Mouse (Mus musculus) limb, embryonic 12.5 days (tissue): Measurements from ENCODE around the gene Bcap31. TPM values are rescaled to one million over a fixed set of nuclear protein-coding genes. Genes with fewer than 3 reads are reported as not detected.

Source experiments
- ATAC-seq: fragments of 200-750 bp; cut with Nextera tagmentation; 2 replicates; pipeline ENCODE4 v1.8.0; 2017; ENCODE audit warnings: low read depth, moderate TSS enrichment; ENCODE audit not compliant: insufficient number of reproducible peaks, insufficient read depth, low FRiP score, low TSS enrichment
- H3K27ac ChIP-seq: fragments of 300-500 bp; sonication (generic); 2 replicates; pipeline ENCODE4 v1.5.1; 2016; ENCODE audit warnings: mild to moderate bottlenecking, moderate library complexity
- H3K27me3 ChIP-seq: fragments of 300-500 bp; sonication (generic); 2 replicates; pipeline ENCODE4 v1.6.1; 2016; ENCODE audit warnings: mild to moderate bottlenecking, moderate library complexity
- H3K36me3 ChIP-seq: fragments of 300-500 bp; sonication (generic); 2 replicates; pipeline ENCODE4 v1.6.1; 2016; ENCODE audit warnings: mild to moderate bottlenecking, moderate library complexity
- H3K4me1 ChIP-seq: fragments of 300-500 bp; sonication (generic); replicated peaks from 2 replicates; pipeline ENCODE4 v1.6.1; 2016
- H3K4me2 ChIP-seq: fragments of 300-500 bp; sonication (generic); 2 replicates; pipeline ENCODE4 v1.6.1; 2016; ENCODE audit warnings: mild to moderate bottlenecking, moderate library complexity
- H3K4me3 ChIP-seq: fragments of 300-500 bp; sonication (generic); replicated peaks from 2 replicates; pipeline ENCODE4 v1.5.1; 2016; ENCODE audit warnings: mild to moderate bottlenecking
- H3K9ac ChIP-seq: fragments of 300-500 bp; sonication (generic); replicated peaks from 2 replicates; pipeline ENCODE4 v1.6.1; 2016; ENCODE audit warnings: mild to moderate bottlenecking, moderate library complexity
- H3K9me3 ChIP-seq: fragments of 300-500 bp; sonication (generic); 2 replicates; pipeline ENCODE4 v1.6.1; 2016; ENCODE audit warnings: mild to moderate bottlenecking, moderate library complexity
- WGBS: fragments of 180-500 bp; shearing (Covaris S2); methylation state at CpG from one replicate; pipeline ENCODE4 v1.1.7; 2016; 5-methylcytosine and 5-hydroxymethylcytosine counted together
- polyA plus RNA-seq: library from polyadenylated mRNA; unstranded; fragments of >200 nt; fragmentation: Nextera tagmentation; extraction: Ambion mirVana; gene quantifications from 2 replicates; pipeline ENCODE4 v1.2.1, GENCODE M21; 2016

Gene Bcap31
- polyA plus RNA-seq, 1 experiment from 2014 or later, result 154 TPM

DNA sequence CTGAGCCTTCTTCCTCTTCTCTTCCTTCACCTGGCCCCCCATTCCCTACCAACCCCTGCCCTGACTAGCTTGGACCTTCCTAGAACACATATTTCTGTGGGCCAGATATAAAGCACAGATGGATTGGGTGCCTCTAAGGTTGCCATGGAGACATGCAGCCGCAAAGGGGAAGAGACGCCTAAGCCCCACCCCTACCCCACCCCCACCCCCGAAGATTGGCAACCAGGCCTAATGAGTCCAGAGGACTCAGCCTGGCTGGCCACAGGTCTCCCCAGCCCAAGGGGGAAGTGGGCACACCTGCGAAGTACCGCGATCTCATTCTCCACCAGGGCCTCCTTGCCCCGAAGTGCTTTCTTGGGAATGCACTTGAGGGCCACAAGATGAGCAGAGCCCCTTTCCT is 57.6 kb downstream of the Bcap31 start:
- 0 out of 2 replicates have a peak overlapping the region, but pooled peaks have one; percentile 71 for H3K4me2 ChIP-seq
- ATAC-seq, result no peak

DNA sequence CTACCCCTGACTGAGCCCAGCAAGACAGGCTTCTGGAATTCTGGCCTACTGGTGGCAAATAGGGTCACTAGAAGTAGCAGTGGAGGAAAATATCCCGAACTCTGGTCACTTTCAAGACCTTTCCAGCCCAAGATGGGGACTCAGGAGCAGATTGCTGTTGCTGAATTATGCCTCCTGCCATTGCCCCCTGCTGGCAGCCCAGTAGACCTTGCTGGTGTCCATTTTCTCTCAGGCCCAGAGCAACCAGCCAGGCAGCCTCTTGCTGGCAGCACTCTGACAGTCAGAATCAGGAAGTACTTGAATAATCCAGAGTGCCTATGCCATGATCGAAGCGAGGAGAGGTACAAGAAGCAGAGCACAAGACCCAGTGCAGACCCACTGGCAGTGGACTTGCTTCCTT is 60.4 kb downstream of the Bcap31 start:
- Histone ChIP-seq H3K4me2 (no peak overlapping the region), H3K27ac (no peak overlapping the region), H3K36me3 (no peaks in the 10 kb centered on the region), H3K9ac (no peak overlapping the region), H3K4me1 (0 out of 2 replicates have a peak, but pooled peaks cover 4% of the 10 kb centered on the region), H3K4me3 (no peak overlapping the region), H3K9me3 (no peaks in the 10 kb centered on the region), H3K27me3 (peaks cover 22% of the 10 kb centered on the region)
- 69% methylated on average over 3 of the region's 3 CpGs for WGBS
- ATAC-seq, result no peak

More for the DNA sequence above, 57.6 kb downstream of the Bcap31 start:
- H3K4me1 ChIP-seq, result 0 out of 2 replicates have a peak, but pooled peaks cover 4% of the 10 kb centered on the region
- no peaks in the 10 kb centered on the region for H3K9me3 ChIP-seq
- peaks cover 28% of the 10 kb centered on the region for H3K27me3 ChIP-seq
- H3K27ac ChIP-seq, result no peak overlapping the region
- no peak overlapping the region for H3K9ac ChIP-seq
- H3K36me3 ChIP-seq, result no peaks in the 10 kb centered on the region
- 57% methylated on average over 7 of the region's 7 CpGs for WGBS
- H3K4me3 ChIP-seq, result no peak overlapping the region

DNA sequence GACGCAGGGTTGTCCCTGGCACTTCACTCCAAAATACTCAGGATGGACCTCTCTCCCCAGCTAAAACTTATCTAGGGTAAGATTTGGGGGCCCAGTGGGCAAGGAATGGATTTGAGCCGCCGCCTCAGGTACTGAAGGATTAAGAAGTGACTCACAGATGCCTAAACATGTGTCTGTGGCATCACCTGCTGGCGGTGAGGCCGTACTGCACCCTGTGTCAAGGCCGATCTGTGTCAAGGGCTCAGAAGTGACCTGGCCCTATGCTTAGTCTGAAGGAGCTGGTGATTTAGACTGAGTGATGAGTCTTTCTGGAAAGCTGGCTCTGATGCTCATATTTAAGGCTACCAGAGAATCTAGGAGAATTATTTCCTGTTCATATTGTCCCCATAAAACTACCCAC is 61.8 kb downstream of the Bcap31 start:
- Histone ChIP-seq H3K27ac (no peak overlapping the region), H3K27me3 (0 out of 2 replicates have a peak, but pooled peaks cover 12% of the 10 kb centered on the region), H3K4me1 (0 out of 2 replicates have a peak, but pooled peaks cover 3% of the 10 kb centered on the region), H3K4me2 (no peak overlapping the region), H3K9me3 (no peaks in the 10 kb centered on the region), H3K36me3 (no peaks in the 10 kb centered on the region), H3K9ac (no peak overlapping the region), H3K4me3 (no peak overlapping the region)
- WGBS, result 10% methylated on average over 6 of the region's 6 CpGs
- ATAC-seq, result no peak

DNA sequence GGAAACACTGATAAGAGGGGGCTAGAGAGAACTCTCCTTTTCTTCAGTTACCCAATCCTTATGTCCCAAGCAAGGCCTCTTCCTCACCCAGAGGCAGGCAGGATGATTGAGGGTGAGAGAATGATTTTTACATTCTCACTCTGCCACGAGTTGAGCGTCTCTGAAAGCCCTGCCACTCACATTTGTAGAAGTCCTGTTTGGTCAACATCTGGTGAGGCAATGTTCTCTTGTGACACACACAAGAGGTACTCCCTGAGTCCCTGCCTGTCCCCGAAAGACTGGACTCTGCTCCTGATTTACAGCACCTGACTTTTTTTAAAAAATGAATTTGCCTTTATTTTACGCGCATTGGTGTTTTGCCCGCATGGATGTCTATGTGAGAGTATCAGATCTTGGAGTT is 62.6 kb downstream of the Bcap31 start:
- no peaks in the 10 kb centered on the region for H3K9me3 ChIP-seq
- no peak overlapping the region for H3K27ac ChIP-seq
- no peak for ATAC-seq
- no peak overlapping the region for H3K9ac ChIP-seq
- 81% methylated on average over 6 of the region's 6 CpGs for WGBS
- H3K4me1 ChIP-seq, result no peaks in the 10 kb centered on the region
- no peak overlapping the region for H3K4me2 ChIP-seq
- H3K36me3 ChIP-seq, result no peaks in the 10 kb centered on the region
- 0 out of 2 replicates have a peak, but pooled peaks cover 6% of the 10 kb centered on the region for H3K27me3 ChIP-seq
- no peak overlapping the region for H3K4me3 ChIP-seq

DNA sequence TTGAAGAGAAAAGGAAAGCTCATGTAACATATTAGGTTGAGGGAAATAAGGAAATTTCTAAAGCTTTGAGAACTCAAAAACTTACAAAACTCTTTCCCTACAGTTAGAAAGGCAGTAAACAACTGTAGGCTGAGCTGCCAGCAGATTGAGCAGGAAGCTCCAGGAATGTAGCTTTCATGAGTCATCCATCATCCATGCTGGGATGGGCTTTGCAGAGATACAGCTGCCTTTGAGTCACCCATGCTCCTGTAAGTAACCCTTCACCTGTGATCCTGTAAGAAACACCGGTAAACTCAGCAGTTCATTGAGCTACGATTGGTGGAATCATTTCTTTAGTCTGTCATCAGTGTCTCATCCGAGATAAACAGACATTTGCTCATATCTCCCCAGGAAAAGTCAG is 65.1 kb downstream of the Bcap31 start:
- Histone ChIP-seq H3K36me3 (no peaks in the 10 kb centered on the region), H3K27me3 (0 out of 2 replicates have a peak, but pooled peaks cover 2% of the 10 kb centered on the region), H3K4me3 (no peak overlapping the region), H3K4me2 (no peak overlapping the region), H3K27ac (no peak overlapping the region), H3K9ac (no peak overlapping the region), H3K9me3 (no peaks in the 10 kb centered on the region), H3K4me1 (no peaks in the 10 kb centered on the region)
- 67% methylated on average over 3 of the region's 3 CpGs for WGBS
- ATAC-seq, result no peak

DNA sequence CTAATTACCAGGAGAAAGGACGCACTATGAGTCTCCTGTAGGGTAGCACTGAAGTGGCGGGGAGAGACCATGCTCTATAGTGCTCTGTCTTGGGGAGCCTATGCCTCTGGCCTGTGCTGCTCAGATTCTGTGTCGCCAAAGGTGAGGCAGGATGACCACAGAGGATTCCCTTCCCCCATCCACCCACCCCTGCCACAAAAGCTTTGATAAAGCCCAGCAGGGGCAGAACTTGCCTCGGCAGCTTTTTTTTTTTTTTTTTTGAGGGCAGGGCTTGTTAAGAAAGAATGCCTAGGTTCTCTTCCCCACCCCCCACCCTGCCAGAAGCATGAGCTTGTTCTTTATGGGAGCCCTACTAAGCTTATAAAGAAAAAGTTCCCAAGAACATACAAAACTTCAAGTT is 70.9 kb downstream of the Bcap31 start:
- no peak overlapping the region for H3K4me2 ChIP-seq
- H3K36me3 ChIP-seq, result 0 out of 2 replicates have a peak, but pooled peaks cover 3% of the 10 kb centered on the region
- no peaks in the 10 kb centered on the region for H3K4me1 ChIP-seq
- H3K4me3 ChIP-seq, result no peak overlapping the region
- H3K27ac ChIP-seq, result no peak overlapping the region
- no peak for ATAC-seq
- WGBS, result 34% methylated on average over 4 of the region's 4 CpGs
- H3K9ac ChIP-seq, result no peak overlapping the region
- peaks cover 13% of the 10 kb centered on the region for H3K27me3 ChIP-seq
- H3K9me3 ChIP-seq, result no peaks in the 10 kb centered on the region

DNA sequence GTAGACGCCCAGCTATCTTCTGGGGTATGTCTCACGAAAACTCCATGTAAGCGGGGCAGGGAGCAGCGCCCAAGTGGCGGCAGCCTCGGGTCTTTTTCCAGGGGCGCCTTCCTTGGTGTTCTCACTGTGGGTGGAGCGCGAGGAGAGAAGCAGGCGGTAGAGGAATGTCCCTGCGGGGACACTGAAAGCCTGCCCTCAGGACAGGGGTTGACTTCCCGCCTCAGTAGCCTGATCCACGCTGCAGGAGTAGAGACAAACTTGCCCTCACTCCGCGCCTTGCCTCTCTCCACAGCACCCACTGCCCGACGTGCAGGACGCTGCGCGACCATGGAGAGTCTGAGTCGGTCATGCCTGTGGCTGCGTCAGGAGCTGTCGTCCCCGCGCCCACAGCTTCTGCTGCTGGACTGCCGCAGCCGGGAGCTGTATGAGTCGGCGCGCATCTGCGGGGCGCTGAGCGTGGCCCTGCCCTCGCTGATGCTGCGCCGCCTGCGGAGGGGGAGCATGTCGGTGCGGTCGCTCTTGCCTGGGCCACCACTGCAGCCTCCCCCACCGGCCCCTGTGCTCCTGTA is 76.0 kb downstream of the Bcap31 start:
- peaks cover 64% of the 10 kb centered on the region for H3K27me3 ChIP-seq
- H3K4me1 ChIP-seq, result peaks cover 3% of the 10 kb centered on the region; the same call in 1 of the 2 replicates
- peak overlapping the region; percentile 57 for H3K9ac ChIP-seq
- 0 out of 2 replicates have a peak, but pooled peaks cover 3% of the 10 kb centered on the region for H3K36me3 ChIP-seq
- no peaks in the 10 kb centered on the region for H3K9me3 ChIP-seq
- ATAC-seq, result no peak
- 22% methylated on average over 40 of the region's 41 CpGs for WGBS
- peak overlapping the region; percentile 62 for H3K4me2 ChIP-seq
- H3K4me3 ChIP-seq, result peak overlapping the region; percentile 42
- no peak overlapping the region for H3K27ac ChIP-seq

DNA sequence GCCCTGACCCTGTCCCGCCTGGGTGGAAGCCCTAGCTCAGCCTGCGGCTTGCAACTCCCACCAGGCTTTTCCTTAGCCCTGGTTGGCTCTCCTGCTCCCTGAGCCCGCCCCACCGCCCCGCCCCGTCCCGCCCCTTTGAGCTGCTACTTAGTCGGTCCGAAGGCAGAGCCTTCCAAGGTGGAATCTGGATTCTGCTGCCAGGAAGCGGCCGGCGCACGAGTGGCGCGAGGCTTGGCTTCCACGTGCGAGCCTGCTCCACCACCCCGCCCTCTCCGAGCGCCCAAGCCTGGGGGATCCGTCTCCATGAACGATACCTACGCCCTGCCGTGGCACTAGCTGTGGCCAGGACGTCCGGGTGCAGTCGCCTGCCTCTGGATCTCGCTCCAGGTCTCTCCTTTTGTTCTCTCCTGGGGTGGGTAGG is 76.7 kb downstream of the Bcap31 start, which contains the start of gene Dusp9:
TSS of gene Dusp9 (plus strand) at position 165 of the 421 bp plus-strand sequence.
- Histone ChIP-seq H3K9ac (peak within 1 kb of the TSS; percentile 57), H3K27ac (0 out of 2 replicates have a peak within 1 kb of the TSS, but pooled peaks have one; percentile 29), H3K4me3 (peak within 1 kb of the TSS; percentile 42), H3K4me1 (peaks cover 3% of the 10 kb centered on the region; the same call in 1 of the 2 replicates), H3K27me3 (peaks cover 72% of the 10 kb centered on the region), H3K36me3 (0 out of 2 replicates have a peak, but pooled peaks cover 3% of the 10 kb centered on the region), H3K9me3 (no peaks in the 10 kb centered on the region), H3K4me2 (peak within 1 kb of the TSS; percentile 62)
- 25% methylated on average over 27 of the region's 28 CpGs for WGBS
- ATAC-seq, result peak; percentile 66

DNA sequence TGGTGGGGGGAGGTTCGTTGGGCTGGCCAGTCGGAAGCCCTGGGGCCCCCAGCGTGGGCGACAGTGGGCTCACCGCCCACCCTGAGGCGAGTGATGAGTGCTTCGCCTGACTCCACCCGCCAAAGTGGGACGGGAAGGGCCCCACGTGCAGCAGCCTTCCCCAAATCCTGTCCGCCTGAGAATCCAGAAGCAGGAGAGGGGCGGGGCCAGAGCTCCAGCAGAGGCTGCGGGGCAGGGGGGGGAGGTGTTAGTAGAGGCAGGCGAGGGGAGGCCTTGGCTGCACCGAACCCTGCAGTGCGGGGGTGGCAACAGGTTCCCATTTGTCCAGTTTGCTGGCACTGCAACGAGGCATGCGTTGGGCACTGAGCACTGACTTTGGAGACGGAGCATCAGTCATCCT is 78.6 kb downstream of the Bcap31 start:
- no peak for ATAC-seq
- no peak overlapping the region for H3K27ac ChIP-seq
- peaks cover 3% of the 10 kb centered on the region; the same call in 1 of the 2 replicates for H3K4me1 ChIP-seq
- peak overlapping the region; percentile 37 for H3K4me3 ChIP-seq
- H3K27me3 ChIP-seq, result peaks cover 84% of the 10 kb centered on the region
- H3K9ac ChIP-seq, result 0 out of 2 replicates have a peak overlapping the region, but pooled peaks have one; percentile 42
- WGBS, result 10% methylated on average over 19 of the region's 19 CpGs
- H3K9me3 ChIP-seq, result no peaks in the 10 kb centered on the region
- H3K36me3 ChIP-seq, result 0 out of 2 replicates have a peak, but pooled peaks cover 3% of the 10 kb centered on the region
- H3K4me2 ChIP-seq, result peak overlapping the region; percentile 65
